Mouse (Mus musculus): ENCODE data around the gene Gab1. TPM values are rescaled to one million over a fixed set of nuclear protein-coding genes. Genes with fewer than 3 reads are reported as not detected.

Gene Gab1
- total RNA-seq, 2 experiments from 2014 or later: 41.2 to 51.1 TPM

DNA sequence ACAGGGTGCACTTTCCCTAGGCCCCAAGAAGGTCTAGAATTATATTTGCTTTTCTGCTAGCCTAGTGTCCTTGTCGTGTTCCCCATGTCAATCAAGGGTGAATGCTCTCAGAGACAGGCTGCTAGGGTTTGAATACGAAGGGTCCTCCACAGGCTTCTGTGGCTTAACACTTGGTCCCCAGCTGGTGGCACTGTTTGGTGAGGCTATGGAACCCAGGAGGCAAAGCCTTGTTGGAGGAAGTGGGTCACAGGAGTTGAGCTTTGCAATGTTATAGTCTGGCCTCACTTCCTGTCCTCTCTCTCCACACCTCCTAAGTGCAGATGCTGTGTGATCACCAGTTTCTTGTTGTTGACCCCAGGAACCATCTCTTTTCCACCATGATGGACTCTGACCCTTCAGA, 63.3 kb downstream of the Gab1 start:
- intact Hi-C loops (cut with DNase I): loop anchor here (5.0 kb wide), 1 partner anchor 50 kb away; no protein-coding TSS in a partner anchor
- DNase-seq: no peak

DNA sequence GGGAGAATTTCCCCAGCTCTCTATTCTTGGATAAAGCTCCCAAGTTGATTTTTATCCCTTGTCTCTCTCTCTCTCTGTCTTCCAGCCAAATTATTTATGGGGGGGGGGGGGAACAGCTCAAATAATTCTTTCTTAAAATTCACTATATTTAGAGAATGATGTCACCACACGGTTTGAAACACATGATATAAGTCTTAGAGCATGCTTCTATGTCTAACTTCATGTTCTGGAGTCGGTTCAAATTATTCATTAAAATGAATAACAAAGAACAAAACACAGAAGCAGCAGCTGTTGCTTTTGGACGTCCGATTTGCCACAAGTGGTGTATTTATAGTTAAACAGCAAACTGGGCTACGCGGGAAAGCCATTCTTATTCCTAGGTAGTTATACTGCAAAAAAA, 65.1 kb downstream of the Gab1 start:
- intact Hi-C loops (cut with DNase I): loop anchor here (2.0 to 5.0 kb wide), 2 partner anchors 38 to 52 kb away; no protein-coding TSS in a partner anchor
- no peak for DNase-seq

DNA sequence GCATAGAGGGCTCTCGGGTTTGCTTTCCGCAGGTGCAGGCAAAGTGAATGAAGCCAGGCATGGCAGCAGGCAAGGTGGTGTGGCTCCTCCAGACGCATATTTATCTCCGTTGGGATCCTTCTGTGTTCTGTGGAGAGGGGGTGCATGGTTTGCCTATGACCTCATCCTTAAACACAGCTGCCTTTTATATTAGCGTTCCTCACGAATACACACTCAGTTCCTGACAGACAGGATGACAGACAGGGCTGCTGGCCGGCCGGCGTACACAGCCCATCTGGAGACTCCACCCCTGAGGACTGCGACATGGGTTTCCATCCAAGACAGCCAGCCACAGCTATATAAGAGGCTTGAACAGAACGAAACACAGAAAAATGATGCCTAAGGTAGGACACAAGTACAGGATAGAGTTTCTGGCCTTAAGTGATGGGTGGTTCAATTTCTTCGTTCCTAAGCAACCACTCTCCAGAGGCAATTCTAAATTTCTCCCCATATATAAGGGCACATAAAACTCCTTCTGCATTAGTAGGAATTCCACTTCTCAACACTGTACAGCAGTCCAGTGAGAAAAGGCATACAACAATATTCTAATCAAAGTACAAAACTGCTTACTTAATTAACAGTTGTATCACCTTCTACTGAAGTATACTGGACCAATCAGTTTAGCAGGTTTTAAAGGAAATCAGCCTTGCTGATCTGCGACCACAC, 66.1 kb downstream of the Gab1 start:
- peak; percentile 65 to 69 for DNase-seq

DNA sequence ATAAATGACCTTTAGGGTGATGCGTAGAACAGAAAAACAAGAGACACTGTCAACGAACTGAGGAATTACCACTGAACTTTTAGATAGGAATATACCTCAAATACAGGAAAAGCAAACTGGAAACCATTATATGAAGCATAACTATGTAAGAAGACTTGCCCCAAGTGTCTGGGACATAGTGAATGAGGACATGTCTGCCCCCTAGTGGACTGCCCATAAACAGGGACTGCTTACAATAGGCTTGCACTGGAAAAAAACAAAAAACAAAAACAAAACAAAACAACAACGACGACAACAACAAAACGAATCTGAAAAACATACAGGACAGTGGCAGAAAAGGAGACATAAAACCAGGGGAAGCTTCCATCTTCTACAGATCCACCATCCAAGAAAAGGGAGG, 66.9 kb downstream of the Gab1 start:
- peak in 1 of 2 experiments; percentile 77 for DNase-seq
- intact Hi-C loops (cut with DNase I): loop anchor here (2.0 kb wide), 1 partner anchor 65 kb away; no protein-coding TSS in a partner anchor

More for the DNA sequence above, 66.1 kb downstream of the Gab1 start:
- intact Hi-C loops (cut with DNase I): loop anchor here (2.0 kb wide), 1 partner anchor 37 kb away; no protein-coding TSS in a partner anchor

DNA sequence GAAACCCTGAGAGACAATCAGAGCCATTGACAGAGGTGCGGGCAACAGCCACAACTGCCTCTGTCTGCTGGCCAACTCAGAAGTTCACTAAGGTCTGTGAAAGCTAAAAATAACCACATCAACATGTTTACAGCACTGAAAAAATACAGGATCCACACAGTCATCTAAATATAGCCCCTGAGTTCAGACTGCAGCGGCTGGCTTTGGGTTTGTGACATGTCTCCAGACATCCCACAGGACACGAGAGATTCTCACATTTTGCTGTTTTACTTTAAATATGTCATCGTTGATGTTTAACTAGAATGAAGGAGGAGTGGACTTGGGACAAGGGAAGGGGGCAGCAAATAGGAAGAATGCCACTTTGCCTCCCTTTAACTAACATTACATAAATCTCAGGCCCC, 68.7 kb downstream of the Gab1 start:
- intact Hi-C loops (cut with DNase I): no loop called here
- peak; percentile 76 to 77 for DNase-seq

DNA sequence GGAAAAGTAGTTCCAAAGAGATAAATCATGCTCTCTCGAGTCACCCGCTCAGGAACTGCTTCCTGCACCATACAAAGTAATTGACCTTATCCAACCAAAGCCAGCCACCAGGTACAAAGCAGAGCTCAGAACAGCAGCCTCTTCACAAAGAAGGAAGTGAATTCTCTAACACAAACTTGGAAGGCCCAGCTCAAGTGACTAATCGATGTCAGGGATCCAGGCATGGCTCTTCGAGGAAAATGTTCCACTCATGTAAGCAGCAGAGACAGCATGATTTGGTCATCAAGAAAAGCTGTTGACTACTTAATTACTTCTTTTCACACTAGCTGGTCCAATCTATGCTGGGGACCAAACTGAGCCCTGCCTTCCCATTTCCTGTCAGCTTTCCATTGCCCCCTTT, 69.4 kb downstream of the Gab1 start:
- intact Hi-C loops (cut with DNase I): no loop called here
- no peak for DNase-seq

DNA sequence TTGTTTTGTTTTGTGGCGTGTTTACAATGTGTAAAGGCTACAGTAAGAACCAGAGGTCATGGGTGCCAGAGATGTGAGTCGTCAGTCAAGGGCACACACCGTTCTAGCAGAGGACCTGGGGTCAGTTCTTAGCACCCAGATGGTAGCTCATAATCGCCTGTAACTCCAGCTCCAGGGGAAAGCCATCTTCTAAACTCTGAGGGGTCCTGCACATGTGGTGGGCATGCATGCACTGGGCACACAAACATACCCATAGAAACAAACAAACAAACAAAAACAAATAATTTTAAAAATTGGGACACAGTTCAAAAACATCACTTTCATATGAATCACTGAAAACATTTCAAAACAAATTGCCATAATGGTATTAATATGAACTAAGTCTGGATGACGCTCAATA, 69.9 kb downstream of the Gab1 start:
- DNase-seq: no peak
- intact Hi-C loops (cut with DNase I): no loop called here

DNA sequence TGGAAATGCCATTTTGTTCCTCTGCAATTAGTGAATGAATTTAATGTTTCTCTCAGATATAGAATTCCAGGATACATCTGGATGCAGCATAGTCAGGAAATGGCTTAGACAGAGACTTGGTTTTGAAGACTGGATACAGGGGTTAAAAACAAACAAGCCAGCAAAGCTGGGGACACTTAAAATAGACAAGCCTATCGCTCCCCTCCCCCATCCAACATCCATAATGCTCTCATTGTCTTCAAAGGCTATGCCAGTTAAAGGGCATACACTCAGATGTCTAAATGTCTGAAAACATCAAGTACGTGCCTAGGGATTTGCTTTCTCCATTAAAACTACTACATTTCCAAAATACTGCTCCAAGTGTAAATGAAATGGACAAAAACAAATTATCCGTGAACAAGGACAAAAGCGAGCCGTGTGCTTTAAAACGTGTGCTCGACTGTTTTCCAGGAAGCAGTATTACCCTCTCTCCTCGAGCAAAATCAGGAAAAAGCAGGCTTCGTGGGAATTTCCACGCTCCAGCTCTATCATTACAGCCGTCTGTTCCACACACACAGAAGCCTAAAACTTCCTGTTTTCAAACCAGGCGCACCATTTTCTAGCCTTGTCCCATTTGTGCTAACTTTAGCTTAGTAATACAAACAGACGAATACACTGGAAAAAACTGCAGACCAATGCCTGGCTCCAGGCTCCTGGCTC, 72.4 kb downstream of the Gab1 start:
- intact Hi-C loops (cut with DNase I): no loop called here
- no peak for DNase-seq

DNA sequence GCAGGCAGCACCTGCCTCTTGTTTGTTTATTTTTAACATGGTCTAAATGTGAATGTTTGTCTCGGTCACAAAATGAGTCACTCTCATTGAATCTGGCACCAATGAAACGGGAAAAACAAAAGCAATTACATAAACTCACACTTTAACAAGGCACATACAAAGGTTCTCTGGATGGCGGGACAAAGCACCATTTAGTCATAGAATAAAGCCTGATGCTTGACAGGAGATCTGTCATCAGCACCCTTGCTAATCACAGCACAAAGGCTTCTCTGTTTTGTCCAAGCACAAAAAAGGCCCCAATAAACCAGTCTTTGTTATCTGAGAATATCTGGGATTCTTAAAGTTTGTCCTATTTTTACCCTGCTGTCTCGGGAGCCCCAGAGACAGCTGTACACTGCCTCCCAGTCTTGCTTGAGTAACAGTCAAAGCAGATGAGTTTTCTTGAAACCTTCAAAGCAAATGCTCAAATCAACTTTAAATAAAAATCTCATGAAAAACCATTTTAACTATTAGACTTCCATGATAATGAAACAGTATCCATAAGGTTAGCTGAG, 76.2 kb downstream of the Gab1 start:
- intact Hi-C loops (cut with DNase I): no loop called here
- DNase-seq: no peak

DNA sequence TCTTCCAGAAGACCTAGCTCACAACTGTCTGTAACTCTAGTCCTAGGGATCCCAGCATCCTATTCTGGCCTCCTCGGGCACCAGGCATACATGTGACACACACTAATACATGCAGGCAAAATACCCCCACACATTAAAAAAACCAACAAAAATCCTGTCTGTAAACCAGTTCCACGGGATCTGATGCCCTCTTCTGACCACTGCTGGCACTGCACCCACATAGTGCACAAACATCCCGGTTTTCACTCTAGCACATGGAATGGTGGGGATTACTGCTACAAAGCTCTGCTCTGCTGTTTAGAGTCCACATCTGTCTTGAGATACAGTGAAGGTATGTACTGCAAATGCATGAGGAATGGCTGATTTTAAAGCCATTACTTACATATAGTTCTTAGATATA, 81.5 kb downstream of the Gab1 start:
- intact Hi-C loops (cut with DNase I): no loop called here
- no peak for DNase-seq

DNA sequence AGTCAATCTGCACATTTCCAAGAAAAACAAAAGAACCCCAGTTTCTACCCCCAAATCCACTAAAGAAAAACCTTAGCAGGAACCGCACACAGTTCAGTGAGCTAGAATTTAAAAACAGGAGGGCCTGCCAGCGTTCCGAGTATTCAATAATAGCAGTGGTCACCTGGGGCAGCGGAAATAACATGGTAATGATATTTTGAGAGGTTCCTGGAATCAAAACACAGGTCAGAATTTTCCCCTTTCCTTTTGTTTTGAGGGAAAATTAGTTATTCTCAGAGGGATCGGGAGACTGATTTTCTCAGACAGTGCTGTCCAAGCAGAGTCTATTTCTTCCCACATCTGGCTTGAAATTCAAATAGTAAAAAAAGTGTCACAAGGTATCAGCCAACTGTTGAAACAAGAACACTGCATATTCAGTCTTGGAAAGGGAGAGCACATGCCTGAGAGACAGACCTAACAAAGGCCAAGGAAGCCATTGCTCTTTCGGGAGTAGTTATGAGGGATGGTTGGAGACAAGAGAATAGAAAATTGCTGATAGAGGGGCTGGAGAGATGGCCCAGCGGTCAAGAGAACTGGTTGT, 82.0 kb downstream of the Gab1 start:
- no peak for DNase-seq
- intact Hi-C loops (cut with DNase I): no loop called here

DNA sequence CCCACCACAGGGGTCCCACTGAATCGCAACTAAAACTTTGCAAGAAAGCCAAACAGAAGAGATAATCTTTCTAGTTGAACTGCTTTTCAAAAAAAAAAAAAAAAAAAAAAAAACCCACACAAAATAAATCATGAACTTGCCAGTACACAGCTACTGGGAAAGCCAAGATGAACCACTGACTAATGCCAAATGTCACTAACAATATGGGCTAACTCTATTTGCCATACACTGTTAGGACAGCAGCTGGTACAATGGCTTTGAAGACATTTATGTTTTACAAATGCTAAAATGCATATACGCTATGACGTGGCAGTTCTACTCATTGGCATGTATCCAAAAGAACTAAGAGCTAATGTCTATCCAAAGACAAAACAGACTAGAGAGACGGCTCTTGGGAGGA, 84.2 kb downstream of the Gab1 start:
- no peak for DNase-seq
- intact Hi-C loops (cut with DNase I): no loop called here

DNA sequence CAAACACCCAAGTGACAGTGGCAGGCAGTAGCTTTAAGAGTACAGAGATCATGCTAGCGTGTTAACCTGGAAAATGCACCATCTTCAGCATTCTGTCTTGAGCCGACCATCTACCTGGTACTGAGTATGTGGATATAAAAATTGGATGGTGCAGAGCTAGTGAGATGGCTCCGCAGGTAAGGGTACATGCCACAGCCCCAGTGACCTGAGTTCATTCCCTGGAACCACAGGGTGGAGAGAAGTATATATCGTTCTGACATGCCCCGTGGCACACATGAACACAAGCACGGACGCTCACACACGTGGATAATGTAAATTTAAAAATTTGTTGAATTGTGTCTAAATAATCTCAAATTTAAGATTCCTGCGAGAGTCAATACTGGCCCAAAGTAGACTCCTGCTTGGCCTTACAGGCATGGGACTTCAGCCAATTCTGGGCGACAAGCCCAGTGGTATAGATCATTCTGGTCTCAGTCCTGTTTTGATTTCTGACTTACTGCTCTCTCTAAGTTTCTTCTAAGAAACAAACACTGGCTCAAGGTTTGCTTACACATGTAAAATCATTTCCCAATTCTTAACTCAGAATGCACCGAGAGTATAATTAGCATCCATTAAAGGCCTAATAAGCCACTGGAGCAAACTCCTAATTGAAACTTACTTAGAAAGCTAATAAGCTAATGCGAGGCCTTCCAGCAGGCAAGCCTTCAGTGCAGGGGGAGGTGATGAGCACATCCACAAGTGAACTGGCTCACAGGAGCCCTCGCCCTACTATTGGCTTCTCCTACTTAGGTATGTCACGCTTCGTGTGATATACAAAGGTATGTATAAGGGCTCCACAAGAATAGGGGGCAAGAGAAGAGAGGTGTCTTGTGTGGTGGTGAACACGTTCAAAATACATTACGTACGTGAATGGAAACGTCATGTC, 85.5 kb downstream of the Gab1 start:
- intact Hi-C loops (cut with DNase I): no loop called here
- no peak for DNase-seq

DNA sequence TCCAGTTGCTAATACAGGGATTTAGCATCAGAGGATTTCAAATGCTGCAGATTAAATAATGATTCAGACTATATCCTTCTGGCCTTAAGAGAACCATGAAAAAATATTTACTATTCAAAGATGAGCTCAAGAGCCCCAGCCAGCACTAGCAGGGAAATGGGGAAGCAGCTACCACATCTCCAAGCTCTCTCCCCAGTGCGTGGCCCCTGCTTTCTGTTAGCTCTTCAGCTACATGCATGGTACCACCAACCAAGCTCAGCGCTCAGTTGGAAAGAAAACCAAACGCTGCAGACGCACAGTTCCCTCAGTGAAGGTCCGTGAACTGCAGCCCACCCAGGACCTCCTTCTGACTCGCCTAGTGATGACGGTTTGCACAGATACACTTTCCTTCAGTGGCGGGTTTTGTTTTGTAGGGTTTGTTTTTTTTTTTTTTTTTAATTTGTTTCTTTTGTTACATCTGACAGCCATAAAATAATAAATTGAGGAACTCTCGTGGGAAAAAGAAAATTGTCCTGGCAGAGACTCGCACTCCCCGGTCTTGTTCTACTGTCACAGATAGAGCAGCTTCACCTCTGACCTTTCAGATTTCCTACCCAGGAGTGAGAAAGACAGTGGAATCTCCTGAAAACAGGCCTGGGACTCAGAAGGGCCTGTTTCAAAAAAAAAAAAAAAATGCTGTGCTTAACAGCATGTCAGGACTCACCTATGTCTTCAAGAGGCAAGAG, 86.4 kb downstream of the Gab1 start:
- DNase-seq: no peak
- intact Hi-C loops (cut with DNase I): no loop called here

DNA sequence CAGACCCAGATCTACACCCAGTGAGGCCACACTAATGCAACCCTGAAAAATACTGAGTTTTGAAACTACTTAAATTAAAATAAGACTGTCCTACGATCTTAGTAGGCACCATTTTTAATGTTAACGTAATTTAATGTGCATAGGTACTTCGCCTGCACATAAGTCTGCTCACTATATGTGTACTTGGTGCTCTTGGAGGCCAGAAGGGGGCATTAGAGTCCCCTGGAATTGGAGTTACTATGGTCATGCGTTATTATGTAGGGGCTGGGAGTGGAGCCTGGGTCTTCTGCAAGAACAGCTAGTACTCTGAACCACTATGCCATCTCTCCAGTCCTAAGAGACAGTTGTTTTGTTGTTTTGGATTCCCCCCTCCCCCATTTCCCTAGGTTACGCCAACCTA, 88.1 kb downstream of the Gab1 start:
- intact Hi-C loops (cut with DNase I): no loop called here
- DNase-seq: no peak

DNA sequence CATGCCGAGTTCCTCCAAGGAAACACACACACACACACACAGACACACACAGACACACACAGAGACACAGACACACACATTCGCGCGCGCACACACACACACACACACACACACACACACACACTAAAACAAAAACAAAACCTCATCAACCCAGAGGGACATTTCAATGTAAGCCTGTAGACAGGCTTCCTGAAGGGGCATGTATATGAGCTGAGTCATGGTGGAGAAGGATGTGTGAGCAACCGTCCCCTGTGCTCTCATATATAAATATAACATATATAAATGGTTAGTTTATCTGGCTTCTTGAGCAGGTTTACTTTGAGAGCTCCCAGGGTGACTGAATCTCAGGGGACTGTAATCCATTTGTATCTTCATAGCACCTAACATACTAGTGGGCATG, 91.0 kb downstream of the Gab1 start:
- intact Hi-C loops (cut with DNase I): no loop called here
- no peak for DNase-seq

DNA sequence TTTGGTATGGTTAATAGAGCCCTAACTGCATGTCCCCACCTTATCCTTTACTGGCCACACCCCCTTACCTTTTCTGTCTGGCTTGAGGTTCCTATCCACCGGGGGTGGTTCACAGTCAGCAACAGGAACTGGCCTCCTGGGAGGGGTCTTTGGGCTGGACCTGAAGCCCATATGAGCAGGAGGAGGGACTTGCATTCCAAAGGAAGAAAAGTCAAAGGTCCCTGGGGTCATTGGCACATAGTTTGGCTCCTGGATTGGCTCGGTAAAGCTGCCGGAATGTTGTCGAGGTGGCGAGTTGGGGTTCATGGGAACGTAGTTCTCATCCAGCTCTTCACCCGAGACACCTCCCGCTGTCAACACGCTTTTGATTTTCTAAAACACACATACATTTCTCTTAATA, 95.8 kb downstream of the Gab1 start:
- DNase-seq: no peak
- intact Hi-C loops (cut with DNase I): no loop called here

DNA sequence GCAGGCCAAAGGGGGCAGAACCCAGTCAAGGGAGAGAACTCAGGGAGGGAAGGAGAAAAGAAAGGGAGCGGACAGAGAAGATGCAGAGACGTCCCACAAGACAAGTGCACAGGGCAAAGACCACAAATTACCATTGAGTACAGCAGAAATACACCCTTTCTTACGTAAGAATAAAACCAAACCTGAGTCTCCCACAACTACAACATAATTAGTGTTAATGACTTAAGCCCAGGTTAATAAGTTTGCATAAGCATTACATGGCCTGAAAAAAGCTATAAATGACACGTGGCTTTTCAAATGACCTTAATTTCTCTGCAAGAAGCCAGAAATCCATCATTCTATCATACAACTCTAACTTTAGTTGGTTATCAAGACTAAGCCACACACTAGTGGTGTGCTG, 97.0 kb downstream of the Gab1 start:
- no peak for DNase-seq
- intact Hi-C loops (cut with DNase I): no loop called here

DNA sequence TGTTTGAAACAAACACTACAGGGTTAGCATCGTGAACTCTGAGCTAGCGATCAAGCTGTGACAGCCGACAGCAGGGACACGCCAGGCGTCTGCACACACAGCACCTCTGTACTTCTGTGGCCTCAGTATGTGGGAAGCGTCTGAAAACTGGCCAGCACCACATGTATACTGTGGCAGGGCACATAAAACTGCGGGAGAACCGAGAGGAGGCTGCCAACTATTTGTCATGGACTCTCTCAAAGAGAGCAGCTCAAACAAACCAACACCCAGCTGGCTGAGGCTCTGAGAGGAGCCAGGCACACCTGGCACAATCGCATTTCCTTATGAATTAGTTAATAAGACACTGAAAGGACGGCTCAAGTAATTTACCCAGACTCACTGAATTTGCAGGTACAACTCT, 99.0 kb downstream of the Gab1 start:
- peak; percentile 34 to 38 for DNase-seq
- intact Hi-C loops (cut with DNase I): no loop called here

DNA sequence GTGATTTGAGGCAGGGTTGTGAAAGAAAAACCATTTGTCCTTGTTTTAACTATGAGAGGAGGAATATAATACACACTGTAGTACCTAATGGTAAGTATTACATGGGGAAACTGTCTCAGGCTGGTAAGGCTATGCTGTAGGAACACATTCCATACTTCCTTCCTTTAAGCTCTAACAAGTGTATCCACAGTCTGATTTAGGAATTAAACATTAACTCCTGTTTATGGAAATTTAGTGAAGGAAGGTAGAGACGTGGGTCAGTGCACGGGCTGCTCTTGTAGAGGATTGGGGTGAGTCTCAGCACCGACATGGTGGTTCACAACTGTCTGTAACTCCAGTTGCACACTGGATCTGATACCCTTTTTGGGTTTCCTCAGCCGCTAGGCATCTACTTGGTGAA, 100.0 kb downstream of the Gab1 start:
- intact Hi-C loops (cut with DNase I): no loop called here
- DNase-seq: no peak
